Mouse (Mus musculus) hindbrain, embryonic 10.5 days (tissue): Measurements from ENCODE around the gene Vmp1. TPM values are rescaled to one million over a fixed set of nuclear protein-coding genes. Genes with fewer than 3 reads are reported as not detected.

Source experiments
- DNase-seq: peaks from one replicate; pipeline ENCODE4 v3.0.0-alpha.2; 2017; ENCODE audit warnings: low spot score
- H3K27ac ChIP-seq: fragments of 300-500 bp; sonication (generic); 2 replicates; pipeline ENCODE4 v1.5.1; 2016; ENCODE audit warnings: mild to moderate bottlenecking, moderate library complexity
- H3K27me3 ChIP-seq: fragments of 300-500 bp; sonication (generic); 2 replicates; pipeline ENCODE4 v1.6.1; 2016; ENCODE audit warnings: mild to moderate bottlenecking; ENCODE audit not compliant: poor library complexity, insufficient read depth, severe bottlenecking
- H3K36me3 ChIP-seq: fragments of 300-500 bp; sonication (generic); 2 replicates; pipeline ENCODE4 v1.6.1; 2016; ENCODE audit warnings: mild to moderate bottlenecking, moderate library complexity
- H3K4me1 ChIP-seq: fragments of 300-500 bp; sonication (generic); replicated peaks from 2 replicates; pipeline ENCODE4 v1.6.1; 2016; ENCODE audit warnings: mild to moderate bottlenecking
- H3K4me3 ChIP-seq: fragments of 300-500 bp; sonication (generic); 2 replicates; pipeline ENCODE4 v1.5.1; 2016; ENCODE audit warnings: mild to moderate bottlenecking, moderate library complexity
- H3K9me3 ChIP-seq: fragments of 300-500 bp; sonication (generic); 2 replicates; pipeline ENCODE4 v1.6.1; 2016; ENCODE audit warnings: mild to moderate bottlenecking, moderate library complexity
- WGBS: fragments of 180-500 bp; shearing (Covaris S2); methylation state at CpG from one replicate; pipeline ENCODE4 v1.1.7; 2016; 5-methylcytosine and 5-hydroxymethylcytosine counted together
- polyA plus RNA-seq: library from polyadenylated mRNA; unstranded; fragments of >200 nt; fragmentation: Nextera tagmentation; extraction: Ambion mirVana; gene quantifications from 2 replicates; pipeline ENCODE4 v1.2.1, GENCODE M21; 2016

The Vmp1 gene
- polyA plus RNA-seq, 1 experiment from 2014 or later = 92.8 TPM

DNA sequence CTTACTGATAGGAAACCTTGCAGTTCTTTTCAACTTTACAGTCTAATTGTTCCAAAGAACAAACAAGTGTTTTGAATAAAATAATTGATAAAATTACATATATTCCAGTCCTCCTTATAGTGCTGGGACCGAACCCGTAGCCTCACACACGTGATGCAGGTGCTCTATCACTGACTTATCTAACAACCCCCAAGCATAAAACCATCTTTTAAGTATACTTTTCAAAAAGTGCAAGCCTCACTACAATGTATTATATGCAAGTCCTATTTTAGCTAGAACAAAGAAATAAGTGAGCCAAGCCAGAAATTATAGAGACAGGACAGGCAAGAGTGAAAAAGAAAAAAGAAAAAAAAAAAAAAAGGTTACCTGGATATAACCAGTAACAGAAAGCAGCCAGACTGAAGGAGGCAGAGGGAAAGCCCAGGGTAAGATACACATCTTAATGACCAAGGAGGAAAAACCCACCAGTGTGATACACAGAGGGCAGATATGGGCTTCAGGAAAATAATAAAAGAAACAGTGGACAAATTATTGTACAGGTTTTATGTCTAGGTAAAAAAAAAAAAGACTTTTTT lies 36.7 kb downstream of the Vmp1 start:
- H3K36me3 ChIP-seq = peaks cover 18% of the 10 kb centered on the region
- 91% methylated on average over 3 of the region's 3 CpGs for WGBS

DNA sequence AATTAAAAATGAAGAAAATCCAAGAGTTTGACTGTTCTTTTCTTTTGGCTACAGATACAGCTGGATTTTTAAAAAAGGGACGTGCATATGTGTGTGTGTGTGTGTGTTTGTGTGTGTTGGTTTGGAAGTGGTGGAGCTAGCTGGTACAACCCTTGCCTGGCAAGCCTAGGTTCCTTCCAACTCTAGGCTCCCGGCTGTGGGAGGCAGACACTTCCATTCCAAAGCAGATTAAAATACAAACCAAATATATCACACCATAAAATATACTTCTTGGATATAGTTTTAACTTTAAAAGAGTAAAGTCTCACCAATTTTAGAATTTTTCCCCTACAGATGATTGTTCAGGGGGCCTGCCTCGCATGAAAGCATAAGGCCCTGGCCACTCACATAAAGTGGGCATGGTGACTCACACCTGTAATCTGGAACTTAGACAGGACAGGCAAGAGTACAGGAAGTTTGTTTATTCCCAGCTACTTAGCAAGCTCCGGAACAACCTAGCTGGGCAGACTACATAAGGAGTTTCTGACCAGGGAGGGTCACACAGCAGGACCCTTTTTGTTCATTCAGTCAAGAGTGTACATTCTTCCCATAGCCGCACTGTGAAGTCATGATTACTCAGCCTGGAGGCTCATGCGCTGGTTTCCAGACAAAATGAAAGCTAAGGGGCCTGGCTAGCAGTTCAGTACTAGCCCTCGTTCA lies 37.4 kb downstream of the Vmp1 start:
- Histone ChIP-seq H3K27me3 (no peaks in the 10 kb centered on the region), H3K36me3 (peaks cover 21% of the 10 kb centered on the region), H3K4me3 (no peak overlapping the region), H3K4me1 (peaks cover 26% of the 10 kb centered on the region), H3K27ac (no peak overlapping the region), H3K9me3 (no peaks in the 10 kb centered on the region)
- 53% methylated on average over 7 of the region's 7 CpGs for WGBS
- peak; percentile 16 for DNase-seq

More for the DNA sequence above, 36.7 kb downstream of the Vmp1 start:
- H3K4me3 ChIP-seq = no peak overlapping the region
- H3K4me1 ChIP-seq = peaks cover 26% of the 10 kb centered on the region
- no peaks in the 10 kb centered on the region for H3K9me3 ChIP-seq
- no peaks in the 10 kb centered on the region for H3K27me3 ChIP-seq
- no peak for DNase-seq
- H3K27ac ChIP-seq = 0 out of 2 replicates have a peak overlapping the region, but pooled peaks have one; percentile 16

DNA sequence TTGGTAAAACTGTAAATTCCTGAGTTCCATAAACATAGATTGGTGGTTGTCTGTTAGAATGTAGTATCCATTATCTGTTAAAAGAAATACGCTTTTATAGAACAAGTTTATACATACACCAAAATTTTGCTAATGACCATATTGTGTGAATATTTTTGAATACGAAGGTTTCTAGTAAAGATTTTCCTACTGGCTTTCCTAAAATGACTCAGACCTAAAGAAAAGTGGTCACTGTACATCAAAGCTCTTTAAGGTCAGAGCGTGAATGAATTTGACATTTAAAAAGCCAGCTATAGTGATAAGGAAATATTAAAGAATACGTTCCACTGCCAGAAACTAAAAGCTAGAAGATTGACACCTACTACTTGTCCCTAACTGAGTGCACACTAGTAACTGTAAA lies 39.1 kb downstream of the Vmp1 start:
- H3K27me3 ChIP-seq = no peaks in the 10 kb centered on the region
- no peaks in the 10 kb centered on the region for H3K9me3 ChIP-seq
- H3K4me1 ChIP-seq = peaks cover 18% of the 10 kb centered on the region
- DNase-seq = no peak
- peaks cover 21% of the 10 kb centered on the region for H3K36me3 ChIP-seq
- H3K27ac ChIP-seq = no peak overlapping the region
- no peak overlapping the region for H3K4me3 ChIP-seq
- WGBS = 95% methylated on average over 4 of the region's 4 CpGs

DNA sequence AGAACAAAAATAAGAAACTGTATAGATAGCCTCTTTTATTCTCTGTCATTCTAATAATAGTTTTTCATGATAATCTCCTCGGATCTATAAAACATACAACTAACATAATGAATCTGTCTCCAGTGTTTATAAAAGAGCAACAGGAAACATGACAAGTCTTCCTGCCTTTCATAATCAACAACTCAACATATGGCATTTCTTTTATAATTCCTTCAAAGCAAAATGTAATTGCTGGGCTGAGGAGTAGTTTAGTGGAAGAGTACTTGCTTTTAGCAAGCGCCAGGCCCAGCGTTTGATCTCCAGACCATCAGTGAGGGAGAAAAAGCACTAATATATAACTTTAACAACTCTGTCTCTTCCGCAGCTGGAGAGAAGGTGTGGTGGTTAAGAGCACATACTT lies 41.9 kb downstream of the Vmp1 start:
- H3K4me1 ChIP-seq = peaks cover 6% of the 10 kb centered on the region
- no peaks in the 10 kb centered on the region for H3K9me3 ChIP-seq
- no peaks in the 10 kb centered on the region for H3K27me3 ChIP-seq
- H3K27ac ChIP-seq = no peak overlapping the region
- peaks cover 18% of the 10 kb centered on the region for H3K36me3 ChIP-seq
- WGBS = 90% methylated on average over 4 of the region's 4 CpGs
- no peak overlapping the region for H3K4me3 ChIP-seq
- no peak for DNase-seq

DNA sequence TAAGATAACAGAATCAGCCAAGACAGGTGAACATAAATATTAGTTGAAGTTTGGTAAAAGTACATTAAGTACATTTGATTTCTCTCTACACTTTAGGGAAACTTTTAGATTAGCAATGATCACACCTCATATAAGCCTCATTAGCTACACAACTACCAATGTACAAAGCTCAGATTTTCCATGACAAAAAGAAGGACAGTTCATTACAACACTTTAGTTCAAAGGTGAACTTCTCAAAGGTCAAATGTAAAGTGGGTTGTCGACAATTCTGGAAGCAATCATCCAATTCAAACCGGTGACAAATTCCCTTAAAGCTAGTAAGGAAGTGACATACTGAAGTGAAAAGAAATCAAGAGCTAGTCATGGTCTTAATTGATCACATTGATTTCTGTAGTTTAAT lies 45.9 kb downstream of the Vmp1 start:
- Histone ChIP-seq H3K4me1 (no peaks in the 10 kb centered on the region), H3K36me3 (peaks cover 27% of the 10 kb centered on the region), H3K27me3 (no peaks in the 10 kb centered on the region), H3K4me3 (no peak overlapping the region), H3K27ac (no peak overlapping the region), H3K9me3 (no peaks in the 10 kb centered on the region)
- DNase-seq = no peak
- 82% methylated on average over 2 of the region's 2 CpGs for WGBS

DNA sequence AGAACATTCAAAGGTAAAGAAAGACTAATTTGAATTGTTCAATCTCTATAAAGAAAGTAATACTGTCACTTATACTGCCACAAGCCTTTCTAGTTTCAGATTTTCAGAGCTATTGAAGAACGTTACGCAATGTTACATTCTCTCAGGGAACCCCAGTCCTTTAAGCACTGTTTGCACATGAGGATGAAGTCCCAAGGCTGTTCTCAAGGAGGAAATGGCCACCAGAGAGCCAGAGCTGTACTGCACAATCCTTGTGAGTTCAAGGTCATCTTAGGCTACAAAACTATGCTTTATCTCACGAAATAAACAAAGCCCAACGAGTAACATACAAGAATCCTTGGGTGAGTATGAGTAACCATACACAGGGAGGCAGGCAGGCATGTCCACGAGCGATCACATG lies 49.2 kb downstream of the Vmp1 start:
- Histone ChIP-seq H3K4me3 (no peak overlapping the region), H3K27ac (no peak overlapping the region), H3K27me3 (no peaks in the 10 kb centered on the region), H3K9me3 (no peaks in the 10 kb centered on the region), H3K36me3 (peaks cover 30% of the 10 kb centered on the region), H3K4me1 (no peaks in the 10 kb centered on the region)
- WGBS = 92% methylated on average over 6 of the region's 6 CpGs
- no peak for DNase-seq

DNA sequence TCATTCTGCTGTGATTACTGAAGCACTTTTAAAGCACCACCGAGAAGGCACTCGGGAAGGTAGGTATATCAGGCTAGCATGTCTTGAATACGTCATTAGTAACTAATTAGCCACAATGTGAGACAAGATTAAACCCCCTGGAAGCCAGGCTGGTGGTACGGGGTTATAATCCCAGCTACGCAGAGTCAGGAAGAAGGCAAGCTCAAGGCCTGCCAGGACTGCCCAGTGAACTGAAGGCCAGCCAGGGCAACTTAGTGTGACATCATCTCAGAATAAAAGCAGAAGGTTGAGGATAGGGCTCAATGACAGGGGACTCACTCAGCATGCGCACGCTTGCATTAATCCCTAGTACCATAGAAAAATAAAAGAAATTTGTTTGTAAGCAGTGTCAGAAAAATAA lies 53.7 kb downstream of the Vmp1 start:
- no peak overlapping the region for H3K4me3 ChIP-seq
- peaks cover 40% of the 10 kb centered on the region for H3K36me3 ChIP-seq
- no peaks in the 10 kb centered on the region for H3K9me3 ChIP-seq
- H3K4me1 ChIP-seq = no peaks in the 10 kb centered on the region
- H3K27me3 ChIP-seq = no peaks in the 10 kb centered on the region
- DNase-seq = no peak
- WGBS = 92% methylated on average over 7 of the region's 7 CpGs
- no peak overlapping the region for H3K27ac ChIP-seq

DNA sequence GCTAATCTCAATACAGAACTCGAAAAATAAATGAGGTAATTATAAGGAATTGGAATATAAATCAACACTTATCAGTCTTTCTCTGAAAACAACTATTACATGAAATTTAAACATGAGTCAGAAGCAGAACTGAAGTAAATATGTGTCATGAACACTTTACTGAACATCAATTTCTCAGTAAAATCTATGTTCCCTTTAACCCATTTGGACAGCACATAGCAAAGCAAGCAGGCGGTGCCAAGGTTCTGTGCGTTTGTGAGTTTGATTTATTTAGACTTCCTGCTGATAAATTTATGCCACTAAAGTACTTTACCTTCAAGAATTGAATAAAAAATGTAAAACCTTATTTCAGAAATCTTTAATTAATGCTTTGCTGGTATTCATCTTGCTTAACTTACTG lies 54.2 kb downstream of the Vmp1 start:
- Histone ChIP-seq H3K27ac (no peak overlapping the region), H3K36me3 (peaks cover 35% of the 10 kb centered on the region), H3K27me3 (no peaks in the 10 kb centered on the region), H3K4me1 (no peaks in the 10 kb centered on the region), H3K9me3 (no peaks in the 10 kb centered on the region), H3K4me3 (no peak overlapping the region)
- DNase-seq = no peak
- 89% methylated on average over 3 of the region's 3 CpGs for WGBS

DNA sequence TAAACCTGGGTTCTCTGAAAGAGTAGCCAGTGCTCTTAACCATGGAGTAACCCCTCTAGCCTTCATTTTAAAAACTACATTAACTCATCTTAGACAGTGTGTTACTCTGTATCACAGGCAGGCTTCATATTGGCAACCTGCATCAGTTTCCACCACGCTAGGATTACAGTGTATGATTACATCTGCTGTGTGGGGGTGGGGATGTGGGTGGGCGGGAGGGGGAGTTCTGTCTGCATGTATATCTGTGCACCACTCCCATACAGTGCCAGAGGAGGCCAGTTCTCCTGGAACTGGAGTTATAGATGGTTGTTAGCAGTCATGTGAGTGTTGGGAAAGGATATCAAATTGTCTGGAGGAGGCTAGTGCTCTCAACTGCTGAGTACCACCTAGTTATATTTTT lies 55.2 kb downstream of the Vmp1 start:
- H3K27ac ChIP-seq = no peak overlapping the region

DNA sequence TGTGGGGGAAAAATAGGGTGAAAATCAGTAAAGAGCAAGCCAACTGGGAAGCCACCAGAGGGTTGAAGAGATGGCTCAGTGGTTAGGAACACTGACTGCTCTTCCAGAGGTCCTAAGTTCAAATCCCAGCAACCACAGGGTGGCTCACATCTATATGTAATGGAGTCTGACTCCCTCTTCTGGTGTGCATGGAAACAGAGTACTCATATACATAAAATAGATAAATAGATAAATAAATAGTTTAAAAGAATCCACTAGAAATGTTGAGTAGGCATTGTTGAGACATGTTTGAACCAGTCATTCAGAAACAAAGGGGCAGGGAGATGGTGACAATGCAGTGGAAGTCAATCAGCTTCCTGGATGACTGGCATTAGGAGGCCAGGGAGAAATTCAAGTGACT lies 56.0 kb downstream of the Vmp1 start:
- peaks cover 24% of the 10 kb centered on the region for H3K36me3 ChIP-seq
- no peaks in the 10 kb centered on the region for H3K9me3 ChIP-seq
- H3K27ac ChIP-seq = no peak overlapping the region
- no peaks in the 10 kb centered on the region for H3K4me1 ChIP-seq
- H3K4me3 ChIP-seq = no peak overlapping the region
- no peaks in the 10 kb centered on the region for H3K27me3 ChIP-seq
- no peak for DNase-seq

More for the DNA sequence above, 55.2 kb downstream of the Vmp1 start:
- no peak for DNase-seq
- Histone ChIP-seq H3K27me3 (no peaks in the 10 kb centered on the region), H3K9me3 (no peaks in the 10 kb centered on the region), H3K4me1 (no peaks in the 10 kb centered on the region), H3K4me3 (no peak overlapping the region), H3K36me3 (peaks cover 30% of the 10 kb centered on the region)
- WGBS = 90% methylated on average over 2 of the region's 2 CpGs

DNA sequence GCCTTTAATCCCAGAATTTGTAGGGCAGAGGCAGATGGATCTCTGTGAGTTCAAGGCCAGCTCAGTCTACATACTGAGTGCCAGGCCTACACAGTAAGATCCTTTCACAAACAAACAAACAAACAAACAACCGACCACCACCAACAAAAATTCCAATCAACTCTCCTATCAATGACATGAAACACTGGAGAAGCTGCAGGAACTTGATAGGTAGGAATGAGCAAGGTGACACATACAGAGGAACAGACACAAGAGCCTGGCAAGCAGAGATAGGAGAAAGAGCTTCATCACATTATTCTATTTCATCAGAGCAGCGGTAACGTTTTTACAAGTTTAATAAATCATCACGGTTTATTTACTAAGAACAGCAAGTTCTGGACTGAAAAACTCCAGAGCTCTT lies 56.9 kb downstream of the Vmp1 start:
- 92% methylated on average over 4 of the region's 4 CpGs for WGBS
- H3K4me3 ChIP-seq = no peak overlapping the region
- no peaks in the 10 kb centered on the region for H3K9me3 ChIP-seq
- H3K27ac ChIP-seq = no peak overlapping the region
- H3K4me1 ChIP-seq = no peaks in the 10 kb centered on the region
- H3K36me3 ChIP-seq = peaks cover 22% of the 10 kb centered on the region
- H3K27me3 ChIP-seq = no peaks in the 10 kb centered on the region
- no peak for DNase-seq

DNA sequence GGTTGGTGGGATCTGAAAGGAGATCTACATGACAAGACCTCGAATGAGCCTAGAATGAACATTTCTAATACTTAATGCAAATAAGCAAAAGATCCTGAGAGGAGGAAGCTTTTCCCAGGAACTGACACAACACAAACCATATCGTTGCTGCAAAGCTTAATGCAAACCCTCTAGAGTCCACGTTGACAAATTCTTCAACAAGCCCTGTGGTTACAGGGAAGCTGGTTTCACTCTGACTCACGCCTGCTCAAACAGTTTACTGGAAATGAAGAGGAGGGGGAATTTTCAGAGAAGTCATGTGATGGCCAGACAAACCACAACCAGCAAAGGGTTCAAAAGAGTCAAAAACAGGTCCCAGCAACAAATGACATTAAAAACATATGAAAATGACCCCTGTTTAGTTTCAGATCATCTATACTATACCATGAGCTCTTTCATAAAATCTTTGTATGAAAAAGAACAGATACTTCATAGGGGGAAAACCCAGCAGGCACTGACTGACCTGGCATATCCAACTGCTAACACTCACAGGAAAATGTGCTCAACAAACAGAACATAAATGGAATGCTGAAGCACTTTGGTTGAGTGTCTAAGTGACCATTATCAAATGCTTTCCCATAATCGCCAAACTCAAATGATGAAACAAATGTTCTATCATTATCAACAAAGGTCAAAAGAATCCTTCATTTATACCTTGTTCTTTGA lies 59.2 kb downstream of the Vmp1 start:
- WGBS = 84% methylated on average over 5 of the region's 5 CpGs
- no peaks in the 10 kb centered on the region for H3K4me1 ChIP-seq

DNA sequence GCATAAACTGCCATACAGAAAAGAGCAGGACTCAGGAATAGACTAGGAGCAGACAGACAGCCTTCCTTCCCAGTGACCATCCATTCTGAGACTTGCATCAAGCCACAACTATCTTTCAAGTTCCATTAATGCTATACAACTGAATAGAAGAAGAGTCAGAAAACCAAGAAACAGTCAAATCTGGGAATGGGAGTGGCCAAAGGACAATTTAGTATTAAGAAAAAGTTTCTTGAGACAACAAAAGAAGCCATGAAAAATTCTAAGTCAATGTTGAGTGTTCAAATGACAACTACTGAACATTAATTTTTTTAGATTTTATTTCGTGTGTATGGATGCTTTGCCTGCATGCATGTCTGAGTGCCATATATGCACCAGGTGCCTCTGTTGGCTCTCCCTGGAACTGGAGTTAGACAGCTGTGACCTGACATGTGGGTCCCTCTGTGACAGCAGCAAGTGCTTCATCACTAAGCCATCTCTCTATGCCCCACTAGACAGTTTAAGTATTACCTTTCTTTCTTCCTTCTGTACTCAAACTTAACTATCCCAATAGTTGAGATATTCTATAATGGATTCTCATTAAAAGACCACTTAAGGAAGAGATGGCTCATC lies 60.1 kb downstream of the Vmp1 start:
- Histone ChIP-seq H3K4me3 (no peak overlapping the region), H3K36me3 (peaks cover 6% of the 10 kb centered on the region; the same call in 1 of the 2 replicates), H3K27ac (no peak overlapping the region), H3K27me3 (no peaks in the 10 kb centered on the region), H3K9me3 (no peaks in the 10 kb centered on the region), H3K4me1 (no peaks in the 10 kb centered on the region)
- DNase-seq = no peak
- 84% methylated on average over 1 of the region's 1 CpGs for WGBS

More for the DNA sequence above, 59.2 kb downstream of the Vmp1 start:
- no peaks in the 10 kb centered on the region for H3K27me3 ChIP-seq
- no peaks in the 10 kb centered on the region for H3K9me3 ChIP-seq
- no peak for DNase-seq
- H3K27ac ChIP-seq = no peak overlapping the region
- no peak overlapping the region for H3K4me3 ChIP-seq
- H3K36me3 ChIP-seq = peaks cover 12% of the 10 kb centered on the region; the same call in 1 of the 2 replicates
